Mouse (Mus musculus) layer of hippocampus, adult 11-12 months (tissue): ENCODE measurements around the gene Twsg1.

Source experiments
- DNase-seq: peaks from one replicate; pipeline ENCODE4 v3.0.0; 2022; ENCODE audit warnings: low spot score

The Twsg1 gene

GRCm38 (mm10) chr17:65885697-65886529 lies 65.1 kb downstream of the Twsg1 start, which contains the start of gene Ralbp1:
Ralbp1 (minus strand) TSS chr17:65885798.
- DNase-seq = peak; percentile 52

GRCm38 (mm10) chr17:65885398-65885696 lies 65.7 kb downstream of the Twsg1 start:
- no peak for DNase-seq

DNA sequence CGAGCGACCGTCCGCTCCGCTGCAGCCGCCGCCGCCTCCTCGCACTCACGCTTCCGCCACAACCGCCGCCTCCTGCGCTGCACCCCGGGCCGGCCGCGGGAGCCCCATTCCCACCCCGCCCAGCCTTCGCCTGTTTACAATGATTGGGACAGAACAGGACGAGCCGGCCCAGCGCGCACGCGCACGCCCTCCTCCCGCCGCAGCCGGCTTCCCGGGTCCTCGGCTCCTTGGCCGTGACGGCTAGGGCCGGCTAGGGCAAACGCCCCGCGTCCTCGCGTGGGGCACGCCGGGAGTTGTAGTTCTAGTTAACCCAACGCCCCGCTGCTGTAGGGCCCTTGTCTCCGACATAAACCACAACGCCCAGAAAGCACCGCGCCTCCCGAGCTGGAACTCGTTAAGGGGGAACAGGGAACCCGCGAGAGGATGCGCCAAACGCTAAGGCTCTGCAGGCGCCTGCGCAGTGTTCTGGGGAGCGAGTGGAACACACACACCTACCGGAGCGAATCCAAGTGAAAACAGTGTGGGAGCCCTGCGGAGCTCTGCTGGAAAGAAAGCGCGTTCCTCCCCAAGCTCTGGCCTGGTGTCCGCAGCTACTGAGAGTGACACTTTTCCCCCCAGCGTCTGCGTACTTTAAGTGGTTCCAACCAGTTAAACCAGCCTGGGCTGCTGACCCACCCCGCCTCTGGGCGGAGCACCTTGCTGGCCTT lies 66.2 kb downstream of the Twsg1 start:
- peak; percentile 99 for DNase-seq

- no peak for DNase-seq
These were observed 66.9 kb downstream of the Twsg1 start for GRCm38 (mm10) chr17:65884061-65884669.

DNA sequence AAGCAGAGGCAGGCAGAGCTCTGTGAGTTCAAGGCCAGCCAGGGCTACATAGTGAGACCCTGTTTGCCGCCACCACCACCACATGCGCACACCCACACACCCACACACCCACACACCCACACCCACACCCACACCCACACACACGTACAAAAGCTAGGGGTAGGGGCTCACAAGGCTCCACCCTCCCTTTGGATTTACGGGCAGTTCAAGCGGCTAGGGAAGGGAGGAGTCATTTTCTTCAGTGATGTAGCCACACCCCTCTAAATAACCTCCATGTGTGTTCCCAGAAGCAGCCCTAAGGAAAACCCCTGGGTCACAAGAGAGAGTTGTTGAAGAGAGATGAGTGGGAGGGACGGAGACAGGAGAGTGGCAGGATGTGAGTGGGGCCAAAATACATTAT lies 74.0 kb downstream of the Twsg1 start:
- DNase-seq = no peak

DNA sequence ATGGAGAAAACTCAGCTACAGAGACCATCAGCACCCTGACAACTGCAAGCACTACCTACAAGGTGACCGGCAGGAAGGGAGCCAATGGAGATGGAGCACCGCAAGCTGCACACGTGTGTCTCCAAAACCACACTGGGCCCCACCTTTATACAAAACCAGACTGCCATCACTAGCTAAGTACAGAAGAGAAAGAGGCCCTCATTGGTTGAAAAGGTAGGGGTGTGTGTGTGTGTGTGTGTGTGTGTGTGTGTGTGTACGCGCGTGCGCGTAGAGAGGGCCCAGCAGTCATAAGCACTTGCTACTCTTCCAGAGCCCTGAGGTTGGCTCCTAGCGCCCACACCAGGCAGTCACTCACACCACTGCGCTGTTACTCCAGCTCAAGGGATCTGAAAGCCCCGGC lies 77.2 kb downstream of the Twsg1 start:
- no peak for DNase-seq

DNA sequence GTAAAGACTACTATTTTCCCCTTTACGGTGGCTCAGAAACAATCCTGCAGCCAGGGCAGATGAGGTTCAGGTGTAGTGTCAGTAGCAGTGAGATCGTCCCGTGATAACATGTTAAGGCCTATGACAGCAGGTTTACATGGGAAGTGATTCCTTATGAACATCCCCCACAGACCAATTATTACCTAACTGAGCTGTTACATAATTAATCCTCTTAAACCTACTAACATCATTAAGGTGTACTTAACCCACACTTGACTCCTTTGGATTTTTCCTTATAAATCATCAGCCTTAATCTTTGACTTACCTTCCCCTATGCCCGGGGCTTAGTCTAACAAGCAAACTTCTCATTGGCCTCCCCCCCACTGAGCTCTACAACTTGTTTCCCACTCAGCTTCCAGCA lies 77.9 kb downstream of the Twsg1 start:
- DNase-seq = no peak

DNA sequence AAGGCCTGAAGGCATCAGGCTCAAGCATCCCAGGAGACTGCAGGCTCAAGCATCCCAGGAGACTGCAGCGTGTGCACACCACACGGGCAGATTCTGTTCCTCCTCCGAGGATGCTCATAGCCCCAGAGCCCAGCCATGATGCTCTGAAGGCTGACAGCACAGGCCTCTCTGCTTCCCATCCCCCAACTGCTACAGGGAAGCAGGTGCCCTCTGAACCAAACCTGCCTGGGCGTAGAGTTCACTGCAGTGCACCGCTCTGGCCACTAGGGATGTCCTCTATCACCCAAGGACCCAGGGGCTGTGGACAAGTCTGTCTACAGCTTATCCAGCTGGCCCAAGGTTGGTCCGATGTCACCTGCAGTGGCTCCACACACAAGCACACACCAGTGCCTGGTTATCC lies 78.4 kb downstream of the Twsg1 start:
- DNase-seq = no peak

GRCm38 (mm10) chr17:65872051-65872450 lies 79.0 kb downstream of the Twsg1 start:
- DNase-seq = no peak
